Mouse (Mus musculus) naive thymus-derived CD4-positive, alpha-beta T cell, adult 5 months (primary cell): Measurements from ENCODE around the gene Serpinf2. TPM values are rescaled to one million over a fixed set of nuclear protein-coding genes. Genes with fewer than 3 reads are reported as not detected.

Experiments used
- polyA plus RNA-seq: library from polyadenylated mRNA; unstranded; fragments of 100-300 nt; shearing (Covaris generic); gene quantifications from one replicate; pipeline ENCODE4 v1.2.1, GENCODE M21; 2017

Serpinf2 gene
- polyA plus RNA-seq, result not detected

DNA sequence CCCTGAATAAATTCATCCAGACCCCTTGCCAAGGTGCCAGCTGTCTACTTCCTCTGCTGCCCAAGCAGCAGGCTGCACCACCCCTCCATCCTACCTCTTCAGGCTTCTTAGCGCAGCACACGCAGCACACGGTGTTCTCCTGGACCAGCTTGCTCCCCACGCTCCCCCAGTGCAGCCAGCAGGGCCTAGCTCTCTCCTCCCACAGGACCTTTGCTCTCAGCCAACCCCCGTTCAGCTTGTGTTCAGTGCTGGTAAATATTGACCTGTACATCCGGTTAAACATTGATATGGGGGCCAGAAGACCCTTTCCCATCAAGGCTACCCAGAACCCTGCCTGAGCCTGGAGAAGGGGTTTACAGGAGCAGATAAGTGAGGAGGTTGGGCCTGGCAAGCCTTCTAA is at the start of gene Serpinf2:
Gene Serpinf2 (minus strand): TSS at position 229 of the 400 bp plus-strand sequence.

DNA sequence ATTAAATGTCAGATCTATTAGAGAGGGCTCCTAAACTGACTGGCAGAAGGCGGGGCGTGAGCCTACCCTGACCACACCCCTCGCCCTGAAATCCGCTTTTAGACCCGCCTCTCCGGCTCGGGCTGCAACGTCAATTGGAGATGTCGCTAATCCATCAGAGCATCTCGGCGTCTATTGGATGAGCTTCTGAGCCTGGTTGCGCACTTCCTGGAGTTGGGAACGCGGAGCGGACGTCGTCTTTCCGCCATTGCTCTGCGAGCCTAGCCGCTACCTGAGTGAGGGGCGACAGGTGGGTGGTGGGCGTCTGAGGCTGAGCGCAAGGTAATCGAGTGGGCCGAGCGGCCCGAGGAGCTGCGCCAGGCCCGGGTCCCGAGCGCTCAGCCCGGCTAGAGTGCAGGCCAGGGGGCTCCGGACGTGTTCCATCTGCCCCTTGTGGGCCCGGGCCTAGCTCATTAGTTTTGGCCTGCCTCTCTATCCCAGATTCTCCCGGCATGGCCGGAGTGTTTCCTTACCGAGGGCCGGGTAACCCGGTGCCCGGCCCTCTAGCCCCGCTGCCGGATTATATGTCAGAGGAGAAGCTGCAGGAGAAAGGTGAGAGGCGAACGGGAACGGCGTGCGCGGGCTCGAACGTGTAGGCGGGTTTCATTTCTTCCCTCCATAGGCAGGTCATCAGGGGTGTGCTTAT is 47.4 kb upstream of the Serpinf2 start, which contains the start of gene Prpf8:
Gene Prpf8 (plus strand): TSS at position 216 of the 685 bp plus-strand sequence.

DNA sequence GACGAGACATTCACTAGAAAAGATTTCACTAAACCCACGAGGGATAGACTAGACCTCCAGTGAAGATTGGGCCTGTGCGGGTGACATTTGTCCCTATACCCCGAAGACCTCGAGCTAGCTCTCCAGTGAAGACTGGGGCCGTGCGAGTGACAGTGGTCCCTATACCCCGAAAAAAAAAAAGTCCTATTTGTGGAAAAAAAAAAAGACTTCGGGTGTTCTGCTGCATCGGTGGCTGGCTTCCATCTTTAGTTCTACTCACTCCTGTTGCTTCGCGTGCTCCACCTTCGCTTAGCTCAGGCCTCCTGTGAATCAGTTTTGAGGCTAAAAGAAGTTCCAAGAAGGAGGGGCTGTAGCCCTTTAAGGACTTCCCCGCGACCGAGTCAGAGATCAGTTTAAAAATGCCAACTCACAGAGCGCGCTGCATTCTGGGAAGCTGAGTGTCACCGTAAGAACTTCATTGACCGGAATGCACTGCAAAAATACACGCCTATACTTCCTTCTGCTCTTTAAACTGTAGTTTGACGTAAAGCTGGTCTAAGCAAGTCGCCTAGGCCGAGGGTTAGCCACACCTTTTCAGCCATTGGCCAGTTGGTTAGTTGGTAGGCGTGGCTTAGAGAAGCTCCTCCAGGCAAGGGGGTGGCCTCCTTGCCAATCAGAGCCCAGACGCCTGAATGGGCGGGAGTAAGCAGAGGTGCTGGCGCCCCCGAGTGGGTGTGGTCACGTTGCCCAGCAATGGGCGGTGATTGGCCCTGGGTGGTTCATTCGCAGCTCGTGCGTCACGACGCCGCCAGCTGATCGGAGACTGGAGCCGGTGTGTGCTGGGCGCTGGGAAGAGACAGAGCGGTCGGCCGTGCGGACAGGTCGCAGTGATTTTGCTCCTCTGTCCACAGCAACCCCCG is 21.7 kb upstream of the Serpinf2 start, which contains the start of gene Tlcd2:
Gene Tlcd2 (plus strand): TSS at position 872 of the 899 bp plus-strand sequence.

DNA sequence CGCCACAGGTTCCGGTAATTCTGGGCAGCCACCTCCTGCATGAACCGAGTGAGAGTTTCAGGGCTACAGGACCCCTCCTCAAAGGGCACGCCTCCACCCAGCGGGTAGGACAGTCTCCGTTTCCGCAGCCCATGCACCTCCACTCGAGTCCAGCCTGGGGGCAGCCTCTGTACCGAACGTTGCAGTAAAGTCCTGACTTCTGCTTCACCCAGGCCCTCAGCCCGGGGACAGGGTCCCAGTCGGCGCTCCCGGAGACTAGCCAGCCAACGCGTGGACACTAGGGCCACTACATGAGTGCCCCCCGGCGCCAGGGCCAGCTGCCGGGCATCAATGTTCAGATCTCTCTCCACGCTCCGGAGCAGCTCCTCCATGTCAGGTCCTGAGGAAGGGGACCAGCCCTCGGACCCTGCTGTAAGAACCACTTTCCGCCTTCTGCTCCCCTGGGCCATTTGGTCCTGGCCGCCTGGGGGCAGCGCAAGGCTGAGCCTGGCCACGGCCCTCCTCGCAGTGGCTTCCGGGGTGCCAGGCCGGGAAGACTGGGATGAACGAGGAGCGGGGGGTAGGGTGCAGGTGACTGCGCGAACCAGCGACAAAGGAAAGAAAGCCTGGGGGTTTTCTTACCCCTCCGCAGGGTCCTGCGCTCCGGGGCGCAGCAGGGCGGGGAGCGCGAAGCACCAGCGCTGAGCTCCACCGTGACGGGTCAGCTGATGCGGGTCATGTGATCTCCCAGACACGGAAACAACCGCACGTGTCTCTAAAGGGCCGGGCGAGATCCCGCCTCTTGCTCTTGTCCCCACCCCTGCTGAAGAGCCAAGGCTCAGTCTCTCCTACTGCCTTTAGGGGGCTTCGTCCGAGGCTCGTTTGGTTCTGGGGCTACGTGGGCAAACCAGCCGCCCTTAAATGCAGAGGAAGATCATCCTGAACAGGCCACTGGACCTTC is 14.9 kb upstream of the Serpinf2 start, which contains the start of gene Wdr81:
Gene Wdr81 (minus strand): TSS at position 727 of the 940 bp plus-strand sequence.

DNA sequence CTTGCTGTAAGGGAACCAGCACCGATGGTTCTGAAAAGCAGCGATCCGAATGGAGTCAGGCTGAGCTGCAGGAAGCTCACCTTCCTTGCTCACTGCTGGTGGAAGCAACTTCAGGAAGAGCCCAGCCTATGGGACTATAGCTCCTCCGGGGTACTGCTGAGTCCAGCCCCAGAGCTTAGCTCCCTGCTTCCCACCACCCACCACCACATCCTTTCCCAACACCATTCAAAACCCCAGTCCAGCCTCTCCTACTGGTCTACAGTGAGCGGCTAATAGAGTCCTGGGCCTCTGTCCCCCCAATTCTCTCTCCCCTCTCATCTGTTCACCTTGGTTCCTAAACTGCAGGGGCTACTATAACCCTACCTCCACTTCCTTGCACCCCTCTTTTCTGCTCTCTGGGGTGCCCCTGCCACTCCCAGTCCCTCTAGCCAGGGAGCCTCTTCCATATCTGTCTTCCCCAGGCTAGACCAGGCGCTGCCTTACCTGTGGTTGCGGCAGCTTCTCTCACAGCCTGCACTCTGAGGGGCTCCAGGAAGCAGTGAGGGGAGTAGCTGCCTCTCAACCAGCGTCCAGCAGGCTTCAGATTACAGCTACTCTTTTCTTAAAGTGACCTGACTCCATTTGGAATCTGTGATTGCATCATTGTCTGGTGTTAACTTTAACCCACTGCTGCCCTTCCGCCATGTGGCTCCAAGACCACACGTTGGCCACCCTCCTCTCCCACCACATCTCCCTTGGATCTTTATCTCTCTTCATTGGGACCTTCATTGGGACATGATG is 17.2 kb downstream of the Serpinf2 start, which contains the start of gene Serpinf1:
Gene Serpinf1 (minus strand): TSS at position 689 of the 780 bp plus-strand sequence.

Other genes with a start within 250 kb of the Serpinf2 start
- gene Dph1, start 248.3 kb downstream of the Serpinf2 start, polyA plus RNA-seq, result 19.7 TPM
- gene Rtn4rl1, start 245.8 kb downstream of the Serpinf2 start, polyA plus RNA-seq, result 28.6 TPM
- gene Rpa1, start 91.3 kb downstream of the Serpinf2 start, polyA plus RNA-seq, result 144 TPM
- gene Smyd4, start 91.2 kb downstream of the Serpinf2 start, polyA plus RNA-seq, result 28.6 TPM
- not detected for gene Serpinf1, start 16.9 kb downstream of the Serpinf2 start, polyA plus RNA-seq
- gene Wdr81, start 15.1 kb upstream of the Serpinf2 start, polyA plus RNA-seq, result 8.7 TPM
- 0.73 TPM for gene Tlcd2, start 22.1 kb upstream of the Serpinf2 start, polyA plus RNA-seq
- 52.2 TPM for gene Prpf8, start 47.2 kb upstream of the Serpinf2 start, polyA plus RNA-seq
- gene Rilp, start 70.5 kb upstream of the Serpinf2 start, polyA plus RNA-seq, result not detected
- gene Scarf1, start 73.9 kb upstream of the Serpinf2 start, polyA plus RNA-seq, result 0.12 TPM
- gene Slc43a2, start 92.1 kb upstream of the Serpinf2 start, polyA plus RNA-seq, result 45.2 TPM
- gene Pitpna, start 148.5 kb upstream of the Serpinf2 start, polyA plus RNA-seq, result 350 TPM
- 103 TPM for gene Inpp5k, start 191.4 kb upstream of the Serpinf2 start, polyA plus RNA-seq
- gene Myo1c, start 210.9 kb upstream of the Serpinf2 start, polyA plus RNA-seq, result 8.2 TPM
- gene Crk, start 239.7 kb upstream of the Serpinf2 start, polyA plus RNA-seq, result 75.3 TPM